Mouse (Mus musculus) frontal cortex, adult 2 months (tissue): ENCODE results near the gene Hlx. TPM values are rescaled to one million over a fixed set of nuclear protein-coding genes. Genes with fewer than 3 reads are reported as not detected.

ENCODE experiments used
- polyA plus RNA-seq: library from polyadenylated mRNA; depleted of rRNA; stranded (reverse); fragments of >200 nt; gene quantifications from 2 replicates; pipeline ENCODE4 v1.2.3, GENCODE M21; 2012; rRNA removed

The Hlx gene
- polyA plus RNA-seq, 1 experiment = 0.96 TPM

Other genes with a start within 250 kb of the Hlx start
- 0.08 and 0.14 TPM in 2 replicates for gene Marc1, start 78.7 kb upstream of the Hlx start, polyA plus RNA-seq
- 85.6 and 95.2 TPM in 2 replicates for gene Marc2, start 113.8 kb upstream of the Hlx start, polyA plus RNA-seq
- 34.0 and 34.3 TPM in 2 replicates for gene C130074G19Rik, start 150.6 kb upstream of the Hlx start, polyA plus RNA-seq